Mouse (Mus musculus): ENCODE measurements around the gene Atp8b2. TPM values are rescaled to one million over a fixed set of nuclear protein-coding genes. Genes with fewer than 3 reads are reported as not detected.

Atp8b2 gene
- polyA plus RNA-seq (2014; fragmentation: Nextera tagmentation; extraction: Ambion mirVana), result 12.9 and 15.1 TPM in 2 replicates

DNA sequence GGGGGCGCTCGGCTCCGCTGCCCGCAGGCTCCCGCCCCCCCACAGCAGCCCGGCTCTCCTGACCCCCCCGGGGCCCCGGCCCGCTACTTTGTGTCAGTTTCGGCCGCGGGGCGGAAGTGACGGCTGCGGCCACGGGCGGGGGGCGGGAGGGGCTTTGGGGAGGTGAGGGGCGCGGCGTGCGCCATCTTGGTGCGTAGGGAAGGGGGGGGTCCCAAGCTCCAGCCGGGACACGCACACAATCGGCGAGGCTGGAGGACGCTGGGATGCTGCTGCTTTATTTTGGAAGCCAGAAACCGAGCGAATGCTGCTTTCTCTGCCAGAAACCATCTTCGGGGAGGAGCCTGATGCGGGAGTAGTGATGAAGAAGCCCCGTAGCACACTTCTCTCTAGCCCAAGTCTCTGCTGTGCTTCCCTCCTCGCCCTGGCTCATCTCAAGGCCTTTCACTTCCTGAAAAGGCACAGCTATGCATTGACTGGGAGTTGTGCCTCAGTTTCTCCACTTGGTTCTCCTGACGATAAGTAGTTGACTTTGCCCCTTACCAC lies at the start of gene Atp8b2:
Gene Atp8b2, minus strand, starts transcription at position 288 of the 543 bp plus-strand sequence.
- peak within 1 kb of the TSS; percentile 95 for H3K4me2 ChIP-seq (replicated peaks)
- no peaks in the 10 kb centered on the region for H3K9me3 ChIP-seq (ENCODE audit: control insufficient read depth, low read length)
- DNase-seq (ENCODE audit: low spot score) (peak; percentile 72), ATAC-seq (ENCODE audit: low FRiP score) (peak; percentile 80)
- H3K4me3 ChIP-seq (replicated peaks; ENCODE audit: low read length), result peak within 1 kb of the TSS; percentile 92
- WGBS, result under 1% methylated on average over 21 of the region's 35 CpGs
- peaks cover 5% of the 10 kb centered on the region for H3K36me3 ChIP-seq (replicated peaks; ENCODE audit: control insufficient read depth, insufficient read depth)
- peak within 1 kb of the TSS; percentile 93 for H3K9ac ChIP-seq
- peaks cover 42% of the 10 kb centered on the region for H3K4me1 ChIP-seq (replicated peaks; ENCODE audit: control insufficient read depth, insufficient read depth, low read length)
- H3K27ac ChIP-seq, result peak within 1 kb of the TSS; percentile 90
- H3K27me3 ChIP-seq (ENCODE audit: control insufficient read depth, insufficient read depth, low read length), result no peaks in the 10 kb centered on the region

DNA sequence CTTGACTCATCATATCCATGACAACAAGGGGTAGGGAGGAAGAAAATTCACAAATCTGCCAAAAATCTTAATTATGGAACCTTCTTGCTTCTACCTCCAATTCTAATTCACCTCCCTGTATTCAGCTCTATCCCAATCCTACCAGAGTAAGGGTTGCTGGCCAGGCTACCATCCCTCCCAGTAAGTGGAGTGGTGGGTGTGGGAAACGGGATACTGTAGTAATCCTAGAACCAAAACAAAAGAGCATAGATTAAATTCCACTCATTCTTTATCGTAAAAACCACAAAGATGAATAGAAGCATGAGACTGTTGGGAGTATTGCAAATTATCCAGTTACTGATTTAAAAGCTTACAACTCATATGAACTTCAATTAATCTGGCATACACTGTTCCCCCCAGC lies 47.0 kb upstream of the Atp8b2 start:
- Histone ChIP-seq H3K9me3 (ENCODE audit: control insufficient read depth, low read length) (no peaks in the 10 kb centered on the region), H3K27ac (no peak overlapping the region), H3K4me2 (replicated peaks) (no peak overlapping the region), H3K4me1 (replicated peaks; ENCODE audit: control insufficient read depth, insufficient read depth, low read length) (no peaks in the 10 kb centered on the region), H3K9ac (no peak overlapping the region), H3K27me3 (ENCODE audit: control insufficient read depth, insufficient read depth, low read length) (no peaks in the 10 kb centered on the region), H3K4me3 (replicated peaks; ENCODE audit: low read length) (no peak overlapping the region), H3K36me3 (replicated peaks; ENCODE audit: control insufficient read depth, insufficient read depth) (peaks cover 98% of the 10 kb centered on the region)
- DNase-seq (ENCODE audit: low spot score) (no peak), ATAC-seq (ENCODE audit: low FRiP score) (no peak)
- 86% methylated on average over 2 of the region's 2 CpGs for WGBS

DNA sequence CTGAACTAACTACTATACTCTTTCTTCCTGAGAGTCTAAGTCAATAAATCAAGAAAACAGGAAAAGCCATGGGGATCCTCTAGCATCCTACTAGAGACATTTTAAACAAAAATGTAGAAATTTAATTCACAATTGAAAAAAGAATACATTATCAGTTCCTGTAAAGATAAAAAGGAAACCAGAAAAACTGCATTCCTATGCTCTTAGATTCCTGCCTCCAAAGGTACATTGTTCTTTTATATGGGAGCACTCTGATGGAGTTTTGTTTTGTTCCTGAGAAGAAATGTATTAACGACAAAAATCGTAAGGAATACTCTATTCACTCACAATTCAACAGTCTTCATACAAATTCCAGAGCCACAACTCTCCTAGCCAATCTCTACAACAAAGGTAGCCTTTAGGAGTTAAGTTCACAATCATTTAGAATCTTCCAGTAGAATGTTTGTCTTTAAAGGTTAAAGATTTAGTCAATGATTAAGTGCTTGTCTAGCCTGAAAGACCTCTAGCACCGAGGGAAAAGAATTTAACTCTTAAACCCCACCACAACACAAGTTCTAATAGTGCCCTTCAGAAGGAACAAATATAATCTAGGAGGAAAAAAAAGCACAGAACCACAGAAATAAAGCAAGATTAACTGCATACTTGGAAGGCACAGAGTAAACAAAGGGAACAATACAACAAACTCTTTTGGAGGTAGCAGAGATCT lies 40.9 kb upstream of the Atp8b2 start:
- Histone ChIP-seq H3K36me3 (replicated peaks; ENCODE audit: control insufficient read depth, insufficient read depth) (peaks cover 92% of the 10 kb centered on the region), H3K4me2 (replicated peaks) (no peak overlapping the region), H3K27ac (no peak overlapping the region), H3K4me1 (replicated peaks; ENCODE audit: control insufficient read depth, insufficient read depth, low read length) (no peaks in the 10 kb centered on the region), H3K4me3 (replicated peaks; ENCODE audit: low read length) (no peak overlapping the region), H3K9ac (no peak overlapping the region), H3K27me3 (ENCODE audit: control insufficient read depth, insufficient read depth, low read length) (no peaks in the 10 kb centered on the region), H3K9me3 (ENCODE audit: control insufficient read depth, low read length) (no peaks in the 10 kb centered on the region)
- WGBS, result 77% methylated on average over 3 of the region's 3 CpGs
- no peak for DNase-seq (ENCODE audit: low spot score)
- no peak for ATAC-seq (ENCODE audit: low FRiP score)

DNA sequence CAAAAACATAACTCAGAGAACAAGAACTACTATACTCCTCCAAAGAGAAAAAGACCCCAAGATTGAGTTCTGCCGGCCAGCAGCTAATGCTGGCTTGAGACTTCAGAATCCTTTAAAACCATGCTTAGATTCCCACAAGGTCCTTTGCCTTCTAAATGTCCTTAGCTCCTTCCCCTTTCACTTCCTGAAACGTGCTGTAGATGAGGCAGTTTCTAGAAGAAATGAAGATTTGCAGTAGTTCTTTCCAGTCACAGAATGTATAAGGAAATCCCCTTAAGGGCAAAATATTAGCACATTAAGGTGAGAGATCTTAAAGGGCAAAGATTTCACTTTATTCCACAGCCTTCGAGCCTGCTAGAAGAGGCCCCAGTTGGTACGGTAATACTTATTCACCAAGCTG lies 36.5 kb upstream of the Atp8b2 start:
- no peak overlapping the region for H3K27ac ChIP-seq
- ATAC-seq (ENCODE audit: low FRiP score) (no peak), DNase-seq (ENCODE audit: low spot score) (no peak)
- no peaks in the 10 kb centered on the region for H3K9me3 ChIP-seq (ENCODE audit: control insufficient read depth, low read length)
- 89% methylated on average over 4 of the region's 4 CpGs for WGBS
- H3K4me2 ChIP-seq (replicated peaks), result no peak overlapping the region
- no peaks in the 10 kb centered on the region for H3K27me3 ChIP-seq (ENCODE audit: control insufficient read depth, insufficient read depth, low read length)
- peaks cover 11% of the 10 kb centered on the region for H3K4me1 ChIP-seq (replicated peaks; ENCODE audit: control insufficient read depth, insufficient read depth, low read length)
- no peak overlapping the region for H3K9ac ChIP-seq
- H3K36me3 ChIP-seq (replicated peaks; ENCODE audit: control insufficient read depth, insufficient read depth), result peaks cover 65% of the 10 kb centered on the region
- H3K4me3 ChIP-seq (replicated peaks; ENCODE audit: low read length), result no peak overlapping the region

DNA sequence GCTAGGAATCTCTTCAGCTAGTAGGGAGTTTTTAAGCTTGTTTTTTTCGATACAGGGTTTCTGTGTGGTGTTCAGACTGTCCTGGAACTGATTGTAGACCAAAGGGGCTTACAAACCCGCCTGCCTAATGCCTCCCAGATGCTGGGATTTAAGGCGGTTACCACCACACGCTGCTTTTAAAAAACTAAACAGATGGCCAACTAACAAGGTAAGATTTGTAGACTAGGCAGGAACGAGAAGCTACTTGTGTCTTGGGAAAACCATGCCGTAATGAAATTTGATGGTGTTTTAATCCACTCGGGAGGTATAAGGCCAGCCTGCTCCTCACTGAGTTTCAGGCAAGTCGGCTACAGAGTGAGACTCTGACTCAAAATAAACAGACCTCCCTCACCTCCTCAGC lies 35.8 kb upstream of the Atp8b2 start:
- WGBS, result 19% methylated on average over 8 of the region's 8 CpGs
- Histone ChIP-seq H3K27me3 (ENCODE audit: control insufficient read depth, insufficient read depth, low read length) (no peaks in the 10 kb centered on the region), H3K27ac (peak overlapping the region; percentile 91), H3K9ac (peak overlapping the region; percentile 66), H3K9me3 (ENCODE audit: control insufficient read depth, low read length) (no peaks in the 10 kb centered on the region), H3K36me3 (replicated peaks; ENCODE audit: control insufficient read depth, insufficient read depth) (peaks cover 65% of the 10 kb centered on the region), H3K4me1 (replicated peaks; ENCODE audit: control insufficient read depth, insufficient read depth, low read length) (peaks cover 11% of the 10 kb centered on the region), H3K4me2 (replicated peaks) (peak overlapping the region; percentile 70), H3K4me3 (replicated peaks; ENCODE audit: low read length) (peak overlapping the region; percentile 72)
- no peak for DNase-seq (ENCODE audit: low spot score)
- no peak for ATAC-seq (ENCODE audit: low FRiP score)

DNA sequence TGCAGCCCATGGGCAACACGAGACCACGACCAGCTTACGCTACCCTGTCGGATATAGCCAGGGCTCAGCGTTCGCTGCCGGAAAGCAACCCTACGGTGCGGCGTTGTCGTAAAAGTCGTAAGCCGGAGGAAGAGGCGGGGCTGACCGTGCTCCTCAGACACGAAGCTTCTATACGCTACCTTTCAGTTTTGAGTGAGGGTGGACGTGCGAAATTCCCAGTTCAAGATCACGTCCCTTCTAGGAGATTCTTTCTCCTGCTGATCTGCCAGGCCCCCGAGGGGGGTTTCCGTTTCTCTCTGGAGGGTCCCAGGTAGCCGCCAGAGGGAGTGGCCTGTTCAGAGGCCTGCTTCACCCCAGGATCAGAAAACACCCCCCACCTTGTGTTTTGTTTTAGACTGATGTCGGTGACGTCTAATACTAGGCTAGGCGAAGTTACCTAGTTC lies 35.3 kb upstream of the Atp8b2 start, which contains the start of gene Hax1:
Gene Hax1, minus strand, starts transcription at position 169 of the 443 bp plus-strand sequence.
- H3K4me1 ChIP-seq (replicated peaks; ENCODE audit: control insufficient read depth, insufficient read depth, low read length), result peaks cover 11% of the 10 kb centered on the region
- H3K27me3 ChIP-seq (ENCODE audit: control insufficient read depth, insufficient read depth, low read length), result no peaks in the 10 kb centered on the region
- DNase-seq (ENCODE audit: low spot score) (peak; percentile 98), ATAC-seq (ENCODE audit: low FRiP score) (peak; percentile 91)
- H3K27ac ChIP-seq, result peak within 1 kb of the TSS; percentile 91
- H3K9me3 ChIP-seq (ENCODE audit: control insufficient read depth, low read length), result no peaks in the 10 kb centered on the region
- H3K9ac ChIP-seq, result peak within 1 kb of the TSS; percentile 66
- under 1% methylated on average over 26 of the region's 26 CpGs for WGBS
- peak within 1 kb of the TSS; percentile 72 for H3K4me3 ChIP-seq (replicated peaks; ENCODE audit: low read length)
- H3K4me2 ChIP-seq (replicated peaks), result peak within 1 kb of the TSS; percentile 70
- peaks cover 63% of the 10 kb centered on the region for H3K36me3 ChIP-seq (replicated peaks; ENCODE audit: control insufficient read depth, insufficient read depth)

DNA sequence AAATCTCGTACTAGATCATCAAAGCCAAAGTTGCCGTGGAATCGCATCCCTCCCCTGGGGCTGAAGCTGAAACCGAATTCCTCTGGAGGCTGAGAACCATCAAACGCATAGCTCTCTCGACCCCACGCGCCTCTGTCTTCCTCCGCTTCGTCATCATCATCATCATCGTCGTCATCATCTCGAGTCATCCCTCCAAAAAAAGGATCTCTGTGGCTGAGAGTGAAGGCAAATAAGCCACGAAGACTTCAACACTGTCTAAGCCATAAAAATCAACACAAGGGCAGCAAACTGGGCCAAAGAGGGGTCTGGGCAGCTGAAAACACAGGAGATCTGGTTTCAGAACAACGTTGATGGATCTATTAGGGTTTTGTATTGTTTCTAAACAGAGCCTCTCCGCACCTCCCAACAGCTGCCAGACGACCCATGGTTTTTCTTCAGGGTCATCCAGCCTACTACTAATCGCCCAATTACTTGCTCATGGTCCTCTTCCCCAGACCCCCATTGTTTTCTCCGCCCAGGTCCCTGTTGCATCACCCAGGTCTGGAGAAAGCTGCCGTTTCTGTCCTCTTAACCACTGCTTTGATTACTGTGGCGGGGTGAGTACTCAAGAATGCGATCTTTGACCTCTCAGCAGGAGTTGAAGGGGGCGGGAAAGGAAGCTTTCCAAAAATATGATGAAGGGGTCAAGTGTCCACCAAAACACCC lies 34.6 kb upstream of the Atp8b2 start:
- Histone ChIP-seq H3K4me2 (replicated peaks) (peak overlapping the region; percentile 70), H3K36me3 (replicated peaks; ENCODE audit: control insufficient read depth, insufficient read depth) (peaks cover 56% of the 10 kb centered on the region), H3K27ac (peak overlapping the region; percentile 91), H3K4me1 (replicated peaks; ENCODE audit: control insufficient read depth, insufficient read depth, low read length) (peaks cover 11% of the 10 kb centered on the region), H3K4me3 (replicated peaks; ENCODE audit: low read length) (peak overlapping the region; percentile 72), H3K9me3 (ENCODE audit: control insufficient read depth, low read length) (no peaks in the 10 kb centered on the region), H3K9ac (peak overlapping the region; percentile 66), H3K27me3 (ENCODE audit: control insufficient read depth, insufficient read depth, low read length) (no peaks in the 10 kb centered on the region)
- ATAC-seq (ENCODE audit: low FRiP score) (peak; percentile 61), DNase-seq (ENCODE audit: low spot score) (peak; percentile 27)
- WGBS, result 13% methylated on average over 21 of the region's 23 CpGs

DNA sequence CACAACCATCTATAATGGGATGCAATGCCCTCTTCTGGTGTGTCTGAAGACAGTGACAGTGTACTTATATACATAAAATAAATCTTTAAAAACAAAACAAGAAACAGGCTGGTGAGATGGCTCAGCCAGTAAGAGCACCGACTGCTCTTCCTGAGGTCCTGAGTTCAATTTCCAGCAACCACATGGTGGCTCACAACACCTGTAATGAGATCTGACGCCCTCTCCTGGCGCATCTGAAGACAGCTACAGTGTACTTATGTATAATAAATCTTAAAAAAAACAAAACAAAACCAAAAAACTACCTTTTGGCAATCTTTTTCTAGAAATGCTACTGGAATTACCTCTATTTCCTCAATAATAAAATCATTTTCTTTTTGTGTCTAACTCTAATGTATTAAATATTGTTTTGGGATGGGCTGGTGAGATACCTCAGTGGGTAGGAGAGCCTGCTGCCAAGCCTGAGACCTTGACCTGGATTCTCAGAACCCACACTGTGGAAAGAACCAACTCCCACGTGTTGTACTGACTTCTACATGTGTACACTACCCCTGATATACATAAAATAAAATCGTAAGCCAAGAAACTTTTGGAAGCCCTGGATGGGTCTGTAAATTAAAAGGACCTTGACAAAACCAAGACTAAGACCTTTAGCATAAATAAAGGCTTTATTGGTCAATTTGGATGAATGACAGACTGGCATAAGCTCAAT lies 31.7 kb upstream of the Atp8b2 start:
- Histone ChIP-seq H3K4me2 (replicated peaks) (no peak overlapping the region), H3K4me1 (replicated peaks; ENCODE audit: control insufficient read depth, insufficient read depth, low read length) (peaks cover 11% of the 10 kb centered on the region)

DNA sequence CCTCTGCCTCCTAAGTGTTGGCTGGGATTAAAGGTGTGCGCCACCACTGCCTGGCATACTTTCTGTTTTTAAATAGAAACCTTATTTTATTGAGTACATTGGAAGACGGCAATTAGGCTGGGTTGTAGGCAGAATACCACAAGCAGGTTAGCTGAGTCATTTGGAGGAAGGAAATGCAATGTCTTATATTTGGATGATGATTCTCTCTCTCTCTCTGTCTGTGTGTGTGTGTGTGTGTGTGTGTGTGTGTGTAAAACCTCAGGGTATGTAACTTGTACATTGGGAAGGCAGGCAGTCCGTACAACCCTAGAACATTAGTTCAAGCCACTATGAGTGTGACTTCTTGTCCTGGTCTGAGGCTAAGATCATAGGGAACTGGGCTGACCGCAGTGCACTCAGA lies 24.5 kb upstream of the Atp8b2 start:
- WGBS, result 96% methylated on average over 4 of the region's 4 CpGs
- Histone ChIP-seq H3K4me2 (replicated peaks) (no peak overlapping the region), H3K27ac (no peak overlapping the region), H3K36me3 (replicated peaks; ENCODE audit: control insufficient read depth, insufficient read depth) (no peaks in the 10 kb centered on the region; the same call in 1 of the 2 replicates), H3K9me3 (ENCODE audit: control insufficient read depth, low read length) (no peaks in the 10 kb centered on the region), H3K4me3 (replicated peaks; ENCODE audit: low read length) (no peak overlapping the region), H3K27me3 (ENCODE audit: control insufficient read depth, insufficient read depth, low read length) (no peaks in the 10 kb centered on the region), H3K9ac (no peak overlapping the region), H3K4me1 (replicated peaks; ENCODE audit: control insufficient read depth, insufficient read depth, low read length) (no peaks in the 10 kb centered on the region)
- DNase-seq (ENCODE audit: low spot score) (no peak), ATAC-seq (ENCODE audit: low FRiP score) (no peak)

More for the DNA sequence above, 31.7 kb upstream of the Atp8b2 start:
- H3K27me3 ChIP-seq (ENCODE audit: control insufficient read depth, insufficient read depth, low read length), result no peaks in the 10 kb centered on the region
- no peaks in the 10 kb centered on the region for H3K9me3 ChIP-seq (ENCODE audit: control insufficient read depth, low read length)
- ATAC-seq (ENCODE audit: low FRiP score), result no peak
- H3K27ac ChIP-seq, result no peak overlapping the region
- no peak for DNase-seq (ENCODE audit: low spot score)
- WGBS, result 94% methylated on average over 5 of the region's 5 CpGs
- no peak overlapping the region for H3K9ac ChIP-seq
- H3K4me3 ChIP-seq (replicated peaks; ENCODE audit: low read length), result no peak overlapping the region
- H3K36me3 ChIP-seq (replicated peaks; ENCODE audit: control insufficient read depth, insufficient read depth), result peaks cover 30% of the 10 kb centered on the region
